Mouse (Mus musculus): Measurements from ENCODE around the gene C4b. TPM values are rescaled to one million over a fixed set of nuclear protein-coding genes. Genes with fewer than 3 reads are reported as not detected.
"Not testable (repeated sequence)": the region's sequence is repeated elsewhere in the genome, so short reads cannot be mapped to it uniquely, and the experiment has no call there.

C4b gene
- total RNA-seq, 1 experiment from 2014 or later, result 0.19 TPM

DNA sequence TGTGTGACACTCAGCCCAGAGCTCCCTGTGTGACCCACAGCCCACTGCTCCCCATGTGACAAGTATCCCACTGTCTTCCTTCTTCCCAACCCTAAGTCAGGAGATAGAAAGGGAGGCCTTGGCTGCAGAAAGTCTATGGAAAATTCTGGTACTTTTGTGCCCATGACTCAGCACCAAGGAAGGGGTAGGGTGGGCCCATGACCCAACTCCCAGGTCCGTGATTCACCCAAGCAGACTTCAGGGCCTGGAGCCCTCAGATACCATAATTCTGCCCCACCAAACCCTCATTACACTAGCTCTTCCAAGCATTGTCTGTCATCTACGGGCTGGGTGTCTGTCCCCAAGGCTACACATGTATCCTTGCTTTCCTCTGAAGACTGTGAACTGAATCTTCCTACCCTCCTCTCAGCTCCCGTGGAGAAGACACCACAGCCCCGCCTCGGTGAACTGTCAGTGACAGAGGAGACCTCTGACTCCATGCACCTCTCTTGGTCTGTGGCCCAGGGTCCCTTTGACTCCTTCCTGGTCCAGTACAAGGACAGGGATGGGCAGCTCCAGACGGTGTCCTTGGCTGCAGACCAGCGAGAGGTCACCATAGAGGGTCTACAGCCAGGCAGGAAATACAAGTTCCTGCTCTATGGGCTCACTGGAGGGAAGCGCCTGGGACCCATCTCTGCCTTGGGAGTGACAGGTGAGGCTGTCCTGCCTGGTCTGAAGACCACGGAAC lies 29.3 kb downstream of the C4b start:
- not testable (repeated sequence) for ATAC-seq (replicated peaks; ENCODE audit: insufficient number of reproducible peaks, low FRiP score, low TSS enrichment, poor library complexity, severe bottlenecking)

DNA sequence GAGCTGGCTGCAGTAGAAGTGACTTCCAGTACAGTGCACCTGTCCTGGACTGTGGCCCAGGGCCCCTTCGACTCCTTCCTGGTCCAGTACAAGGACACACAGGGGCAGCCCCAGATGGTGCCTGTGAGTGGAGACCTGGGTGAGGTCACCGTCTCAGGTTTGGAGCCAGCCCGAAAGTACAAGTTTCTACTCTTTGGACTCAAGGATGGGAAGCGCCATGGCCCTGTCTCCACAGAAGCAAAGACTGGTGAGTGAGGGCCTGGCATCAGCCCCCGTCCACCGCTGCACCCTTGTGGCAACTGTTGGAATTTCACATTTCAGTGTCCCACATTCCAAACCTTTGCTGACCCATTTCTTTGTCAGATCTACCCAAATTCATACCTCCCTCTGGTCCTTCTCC lies 30.7 kb downstream of the C4b start:
- ATAC-seq (replicated peaks; ENCODE audit: insufficient number of reproducible peaks, low FRiP score, low TSS enrichment, poor library complexity, severe bottlenecking), result 0 out of 2 replicates have a peak, but pooled peaks have one; percentile 33

DNA sequence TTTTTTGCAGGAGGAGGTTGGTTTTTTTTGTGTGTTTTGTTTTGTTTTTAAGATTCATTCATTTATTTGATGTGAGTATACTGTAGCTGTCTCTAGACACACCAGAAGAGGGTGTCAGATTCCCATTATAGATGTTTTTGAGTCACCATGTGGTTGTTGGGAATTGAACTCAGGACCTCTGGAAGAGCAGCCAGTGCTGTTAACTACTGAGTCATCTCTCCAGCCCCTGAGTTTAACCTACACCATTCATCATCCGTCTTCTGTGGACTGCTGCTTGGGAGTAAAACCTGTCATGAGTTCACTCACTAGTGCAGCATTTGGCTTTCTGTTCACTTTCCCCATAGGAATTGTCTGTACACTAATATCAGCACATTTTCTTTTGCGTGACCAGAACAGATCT lies 37.2 kb downstream of the C4b start:
- ATAC-seq (replicated peaks; ENCODE audit: insufficient number of reproducible peaks, low FRiP score, low TSS enrichment, poor library complexity, severe bottlenecking), result not testable (repeated sequence)

DNA sequence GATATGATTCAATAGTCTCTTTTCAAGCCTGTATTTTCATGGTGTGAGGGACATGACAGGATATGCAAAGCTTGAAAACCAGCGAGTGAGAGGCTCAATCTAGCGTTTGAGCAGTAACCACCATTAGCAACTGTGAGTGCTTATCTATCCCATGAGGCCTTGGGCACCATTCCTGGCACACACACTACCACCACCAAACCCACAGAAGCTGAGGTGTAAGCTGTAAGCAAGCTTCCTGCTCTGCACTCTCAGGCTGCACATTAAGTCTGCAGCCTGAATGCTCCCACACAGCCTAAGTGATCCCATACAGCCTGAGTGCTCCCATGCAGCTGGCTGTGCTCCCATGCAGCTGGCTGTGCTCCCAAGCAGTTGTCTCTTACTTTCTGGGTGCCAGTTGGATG lies 43.0 kb downstream of the C4b start:
- ATAC-seq (replicated peaks; ENCODE audit: insufficient number of reproducible peaks, low FRiP score, low TSS enrichment, poor library complexity, severe bottlenecking), result no peak

DNA sequence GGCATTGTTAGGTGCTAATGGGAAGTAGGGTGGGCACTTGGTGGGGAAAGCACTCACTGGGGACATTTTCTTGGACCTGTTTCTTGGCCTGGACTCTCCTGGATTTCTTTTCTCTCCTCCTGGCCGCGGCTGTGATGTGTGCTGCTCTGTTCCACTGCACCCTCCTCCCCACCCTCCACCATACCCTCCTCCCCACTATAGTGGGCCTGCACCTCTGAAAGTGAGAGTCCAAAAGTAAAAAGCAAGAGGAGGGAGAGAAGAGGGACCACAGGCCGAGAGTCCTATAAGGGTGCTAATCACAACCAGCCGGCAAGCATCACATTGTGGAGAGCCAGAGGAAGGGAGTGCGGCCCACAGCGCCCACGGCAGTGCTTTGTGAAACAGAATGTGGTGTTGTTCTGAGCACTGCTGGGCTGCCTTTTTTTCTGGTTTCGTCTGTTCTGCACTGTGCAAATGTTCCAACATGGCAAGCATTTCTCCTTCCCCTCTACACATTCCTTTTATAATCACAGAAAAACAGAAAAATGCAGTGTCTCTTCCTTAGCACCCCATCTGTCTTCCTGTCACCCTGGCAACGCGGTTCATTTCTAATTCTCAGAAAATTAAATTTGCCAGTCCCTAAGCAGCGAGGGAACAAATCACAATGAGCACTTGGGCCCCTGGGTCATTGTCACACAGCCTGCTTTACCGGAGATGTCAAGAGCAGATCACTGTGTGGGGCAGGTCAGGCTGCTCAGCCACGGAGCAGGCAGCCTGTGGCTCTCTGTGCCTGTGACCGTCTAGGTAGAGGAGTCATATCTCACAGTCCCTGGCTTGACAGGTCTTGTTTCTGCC lies 43.9 kb downstream of the C4b start:
- no peak for ATAC-seq (replicated peaks; ENCODE audit: insufficient number of reproducible peaks, low FRiP score, low TSS enrichment, poor library complexity, severe bottlenecking)

DNA sequence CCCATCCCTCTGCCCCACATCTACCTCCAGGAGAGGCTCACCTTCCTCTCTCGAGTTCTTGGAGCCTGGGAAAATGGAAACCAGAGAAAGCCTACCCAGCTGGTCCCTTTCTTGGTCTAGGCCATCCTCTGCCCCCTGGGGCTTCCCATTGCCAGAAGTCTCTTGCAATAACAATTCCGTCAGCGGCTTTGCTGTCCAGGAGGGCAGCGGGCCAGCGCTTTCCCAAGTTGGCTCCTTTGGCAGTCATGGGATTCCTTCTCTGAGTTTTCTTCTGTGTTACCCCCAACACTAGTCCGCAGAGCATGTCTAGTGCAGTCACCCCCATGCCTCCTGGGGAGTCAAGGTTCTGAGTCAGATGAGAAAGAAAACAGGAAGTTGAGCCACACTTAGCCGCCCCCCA lies 50.8 kb downstream of the C4b start:
- ATAC-seq (replicated peaks; ENCODE audit: insufficient number of reproducible peaks, low FRiP score, low TSS enrichment, poor library complexity, severe bottlenecking), result no peak

DNA sequence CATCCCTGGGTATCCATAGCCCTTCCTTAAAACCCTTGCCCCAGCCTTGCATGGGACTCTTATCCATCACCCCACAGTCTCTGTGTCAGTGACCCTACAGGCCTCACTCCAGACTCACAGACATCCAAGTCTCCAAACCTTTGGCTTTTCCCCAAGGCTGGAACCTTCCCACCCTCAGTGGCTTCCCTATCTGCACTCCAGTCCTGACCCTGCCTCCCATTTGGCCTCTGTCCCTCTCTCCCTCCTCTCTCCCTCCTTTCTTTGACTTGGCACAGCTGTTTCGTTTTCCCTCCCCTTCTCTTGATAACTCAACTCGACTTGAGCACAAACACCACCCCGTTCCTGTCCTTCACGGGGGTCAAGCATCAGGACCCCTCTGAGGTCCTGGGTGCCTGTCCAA lies 53.2 kb downstream of the C4b start:
- no peak for ATAC-seq (replicated peaks; ENCODE audit: insufficient number of reproducible peaks, low FRiP score, low TSS enrichment, poor library complexity, severe bottlenecking)

DNA sequence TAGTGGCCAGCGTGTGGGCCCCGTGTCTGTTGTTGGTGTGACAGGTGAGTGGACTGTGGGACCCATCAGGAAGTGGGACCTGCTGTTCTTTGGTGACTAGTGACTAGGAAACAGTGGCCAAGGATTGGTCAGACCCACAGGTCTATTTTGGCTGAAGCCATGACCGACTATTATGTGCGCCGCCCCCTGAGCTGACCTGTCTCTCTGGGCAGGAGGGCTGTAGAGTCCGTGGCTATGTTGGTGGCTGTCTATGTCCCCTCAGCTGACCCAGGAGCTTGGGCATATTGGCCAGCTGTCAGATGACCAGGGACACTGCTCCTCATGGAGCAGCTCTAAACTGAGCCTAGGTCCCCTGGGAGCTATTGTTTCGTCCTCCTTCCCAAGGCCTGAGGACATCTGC lies 54.8 kb downstream of the C4b start:
- ATAC-seq (replicated peaks; ENCODE audit: insufficient number of reproducible peaks, low FRiP score, low TSS enrichment, poor library complexity, severe bottlenecking), result no peak

DNA sequence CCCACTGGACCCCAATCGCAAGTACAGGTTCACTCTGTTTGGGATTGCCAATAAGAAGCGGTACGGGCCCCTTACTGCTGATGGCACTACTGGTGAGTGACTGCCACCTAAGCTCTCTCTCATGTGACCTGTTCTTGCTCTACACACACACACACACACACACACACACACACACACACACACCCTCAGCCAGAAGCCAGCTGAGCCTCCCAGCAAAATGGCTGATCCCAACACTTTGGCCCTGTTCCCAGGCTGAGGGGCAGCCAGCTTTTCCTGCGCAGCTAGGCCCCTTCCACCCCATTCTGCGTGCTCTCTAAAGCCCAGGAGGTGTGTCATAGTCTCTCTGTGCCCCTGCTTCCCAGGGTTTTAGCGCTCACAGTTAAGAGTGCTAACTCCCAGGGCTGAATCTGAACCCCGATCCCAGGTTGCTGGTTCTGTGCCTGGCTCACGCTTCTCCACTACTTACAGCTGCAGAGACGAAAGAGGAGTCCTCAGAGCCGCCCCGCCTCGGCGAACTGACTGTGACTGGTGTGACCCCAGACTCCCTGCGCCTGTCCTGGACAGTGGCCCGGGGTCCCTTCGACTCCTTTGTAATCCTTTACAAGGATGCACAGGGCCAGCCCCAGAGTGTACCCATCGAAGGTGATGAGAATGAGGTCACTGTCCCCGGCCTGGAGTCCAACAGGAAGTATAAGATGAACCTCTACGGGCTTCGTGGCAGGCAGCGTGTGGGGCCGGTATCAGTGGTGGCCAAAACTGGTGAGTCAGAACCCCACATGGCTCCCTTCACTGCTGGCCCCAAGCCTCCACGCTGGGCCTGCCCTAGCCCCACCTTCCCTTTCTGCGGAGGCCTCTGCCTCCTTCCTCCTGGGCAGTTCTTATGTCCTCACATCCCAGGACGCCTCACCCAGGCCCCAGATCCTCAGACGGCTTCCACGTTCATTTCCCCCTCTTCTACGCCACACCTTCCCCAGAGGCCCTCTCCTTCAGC lies 58.3 kb downstream of the C4b start:
- ATAC-seq (replicated peaks; ENCODE audit: insufficient number of reproducible peaks, low FRiP score, low TSS enrichment, poor library complexity, severe bottlenecking), result peak; percentile 63

DNA sequence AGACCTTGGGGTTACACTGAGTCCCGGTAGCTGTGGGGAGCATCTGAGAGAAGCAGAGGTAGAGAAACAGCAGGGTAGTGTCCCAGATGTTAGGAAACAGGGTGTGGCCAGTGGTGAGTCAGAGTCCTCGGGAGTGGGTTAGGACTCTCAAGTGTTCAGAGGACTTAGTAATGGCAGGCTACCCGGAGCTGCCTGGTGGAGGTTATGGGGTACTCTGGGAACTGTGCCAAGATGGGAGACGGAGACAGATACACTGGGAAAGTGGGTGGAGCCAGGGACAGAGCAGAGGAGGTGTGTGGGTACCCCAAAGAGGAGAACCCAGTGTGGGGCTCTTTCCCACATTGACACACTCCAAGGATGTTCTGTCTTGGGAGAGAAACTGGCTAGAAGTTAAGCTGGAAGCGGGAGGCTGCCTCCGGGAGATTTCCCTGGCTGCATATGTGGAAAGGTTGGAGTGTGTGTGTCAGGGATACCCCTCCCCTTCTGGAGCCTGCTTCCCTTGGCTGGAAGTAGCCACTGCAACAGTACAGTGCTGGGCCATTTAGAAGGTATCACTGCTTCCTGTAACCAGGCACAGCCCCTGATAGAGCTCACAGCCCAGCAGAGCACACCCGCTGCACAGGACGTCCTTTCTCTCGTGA lies 59.3 kb downstream of the C4b start:
- ATAC-seq (replicated peaks; ENCODE audit: insufficient number of reproducible peaks, low FRiP score, low TSS enrichment, poor library complexity, severe bottlenecking), result no peak

DNA sequence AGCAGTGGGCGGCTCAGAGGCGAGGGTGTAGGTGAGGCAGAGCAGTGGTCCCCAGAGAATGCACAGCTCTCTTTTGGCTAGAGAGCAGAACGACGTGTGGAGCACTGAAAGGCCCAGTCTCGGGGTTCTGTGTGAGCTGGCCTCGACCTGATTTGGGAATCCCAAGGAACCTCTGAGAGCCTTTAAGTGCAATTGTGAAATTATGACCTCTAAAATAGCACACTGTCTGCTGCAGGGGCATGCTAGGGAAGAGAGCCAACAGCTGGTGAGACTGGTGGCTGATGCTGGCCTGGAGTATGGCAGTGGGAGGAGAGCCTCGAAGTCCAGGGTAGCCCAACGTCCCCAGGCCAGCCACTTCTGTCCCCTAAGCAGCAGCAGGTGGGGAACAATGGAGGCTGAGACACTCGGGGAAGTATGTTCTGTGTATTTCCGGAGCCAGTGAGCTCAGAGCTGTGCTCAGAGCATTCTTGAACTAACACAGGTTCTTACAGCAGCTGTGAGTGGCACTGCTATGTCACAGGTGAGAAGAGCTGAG lies 59.9 kb downstream of the C4b start:
- ATAC-seq (replicated peaks; ENCODE audit: insufficient number of reproducible peaks, low FRiP score, low TSS enrichment, poor library complexity, severe bottlenecking), result no peak

DNA sequence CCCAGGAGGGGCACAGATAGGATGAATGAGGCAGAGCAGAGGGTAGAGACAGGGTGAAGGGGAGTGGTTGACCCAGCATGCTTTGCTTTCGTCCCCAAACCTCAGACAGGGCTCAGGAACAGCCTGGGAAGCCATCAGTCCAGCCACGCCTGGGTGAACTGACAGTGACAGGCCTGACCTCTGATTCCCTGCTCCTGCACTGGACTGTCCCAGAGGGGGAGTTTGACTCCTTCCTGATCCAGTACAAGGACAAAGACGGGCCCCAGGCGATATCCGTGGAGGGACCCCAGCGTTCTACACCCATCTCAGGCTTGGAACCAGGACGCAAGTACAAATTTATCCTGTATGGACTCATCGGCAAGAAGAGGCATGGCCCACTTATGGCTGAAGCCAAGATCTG lies 60.5 kb downstream of the C4b start:
- ATAC-seq (replicated peaks; ENCODE audit: insufficient number of reproducible peaks, low FRiP score, low TSS enrichment, poor library complexity, severe bottlenecking), result no peak

DNA sequence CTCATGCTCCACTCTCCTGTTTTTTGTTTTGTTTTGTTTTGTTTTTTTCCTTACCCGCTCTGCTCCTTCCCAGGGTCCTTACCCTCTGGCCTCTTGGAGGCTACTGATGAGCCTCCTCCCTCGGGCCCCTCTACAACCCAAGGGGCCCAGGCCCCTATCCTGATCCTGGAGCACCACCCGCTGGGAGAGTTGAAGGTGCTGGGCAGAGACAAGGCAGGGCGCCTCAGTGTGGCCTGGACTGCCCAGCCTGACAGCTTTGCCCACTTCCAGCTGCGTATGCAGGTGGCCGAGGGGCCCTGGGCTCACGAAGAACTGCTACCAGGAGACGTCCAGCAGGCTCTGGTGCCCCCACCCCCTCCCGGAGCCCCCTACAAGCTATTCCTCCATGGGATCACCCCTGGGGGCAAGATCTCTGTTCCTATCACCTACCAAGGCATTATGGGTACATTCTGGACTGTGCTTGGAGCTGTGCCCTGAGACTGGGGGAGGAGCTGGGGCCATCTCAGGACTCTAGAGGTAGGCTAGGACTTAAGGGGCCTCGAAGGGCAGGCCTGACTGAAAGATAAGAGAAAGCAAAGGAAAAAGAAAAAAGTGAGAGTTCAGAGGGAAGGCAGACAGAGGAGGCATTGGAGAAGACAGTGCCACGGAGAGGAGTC lies 61.7 kb downstream of the C4b start:
- no peak for ATAC-seq (replicated peaks; ENCODE audit: insufficient number of reproducible peaks, low FRiP score, low TSS enrichment, poor library complexity, severe bottlenecking)

DNA sequence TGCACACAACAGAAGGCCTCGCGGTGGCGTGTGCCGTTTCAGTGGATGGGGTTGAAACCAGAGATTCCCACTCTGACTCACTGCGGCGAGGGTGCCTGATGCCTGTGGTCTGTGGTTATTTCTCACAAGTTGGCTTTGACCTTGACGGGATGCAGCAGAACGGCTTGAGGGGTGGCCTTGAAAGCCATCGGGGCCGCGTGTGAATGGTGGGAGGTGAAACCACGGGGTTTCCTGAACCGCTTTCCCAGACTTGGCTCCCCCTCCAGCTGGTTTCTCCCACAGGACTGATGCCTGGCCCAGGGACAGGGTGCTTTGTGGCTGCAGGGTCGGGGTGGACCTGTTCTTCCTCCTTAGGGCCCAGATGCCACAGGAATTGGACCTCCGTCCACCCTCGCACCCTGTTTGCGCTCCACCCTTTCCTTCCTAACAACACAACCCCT lies 62.5 kb downstream of the C4b start:
- 0 out of 2 replicates have a peak, but pooled peaks have one; percentile 45 for ATAC-seq (replicated peaks; ENCODE audit: insufficient number of reproducible peaks, low FRiP score, low TSS enrichment, poor library complexity, severe bottlenecking)

DNA sequence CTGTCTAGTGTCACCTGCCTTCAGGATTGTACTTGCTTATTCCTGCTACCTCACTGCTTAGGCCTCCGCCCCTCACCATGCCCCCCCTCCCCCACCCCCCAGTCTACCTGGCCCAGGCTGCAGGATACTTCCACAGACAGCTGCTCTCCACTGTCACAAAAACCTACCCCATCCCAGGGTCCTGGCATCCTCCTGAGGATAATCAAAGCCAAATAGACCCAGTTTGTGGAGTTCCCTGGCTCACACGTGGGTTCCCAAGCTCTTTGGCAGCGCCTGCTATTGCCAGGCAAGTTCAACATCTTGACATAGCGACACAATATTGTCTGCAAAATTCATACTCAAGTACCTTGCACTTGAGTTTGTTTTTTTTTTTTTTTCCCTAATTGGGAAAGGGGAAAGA lies 63.1 kb downstream of the C4b start:
- ATAC-seq (replicated peaks; ENCODE audit: insufficient number of reproducible peaks, low FRiP score, low TSS enrichment, poor library complexity, severe bottlenecking), result no peak

DNA sequence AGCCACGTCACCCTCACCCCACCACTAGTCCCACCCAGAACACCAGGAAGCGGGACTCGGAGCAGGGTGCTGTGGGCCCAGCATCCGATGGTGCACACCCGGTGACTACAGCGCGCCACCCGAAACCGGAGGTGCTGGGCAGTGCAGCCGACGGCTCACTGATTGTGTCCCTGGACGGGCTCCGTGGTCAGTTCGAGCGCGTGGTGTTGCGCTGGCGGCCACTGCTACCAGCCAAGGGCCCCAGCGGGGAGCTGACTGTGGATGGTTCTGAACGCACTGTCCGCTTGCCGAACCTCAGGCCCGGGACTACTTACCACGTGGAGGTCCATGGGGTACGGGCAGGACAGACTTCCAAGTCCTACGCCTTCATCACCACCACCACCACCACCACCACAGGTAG lies 63.5 kb downstream of the C4b start:
- no peak for ATAC-seq (replicated peaks; ENCODE audit: insufficient number of reproducible peaks, low FRiP score, low TSS enrichment, poor library complexity, severe bottlenecking)
